Mouse (Mus musculus): ENCODE data around the gene Ccer2.
A peak's percentile ranks its signal among the peaks of the same experiment; 100 is the strongest.

- TF ChIP-seq POLR2A (IDR thresholded peaks at IDR 0.05; ENCODE audit: low read depth, low read length) (no peak), CTCF (conservative IDR thresholded peaks at IDR 0.05; ENCODE audit: insufficient read depth, insufficient read length, low read depth, low read length) (peak; percentile 78)
Measured at GRCm38 (mm10) chr7:28726600-28726999, 29.4 kb upstream of the Ccer2 start.
